Mouse (Mus musculus) E14TG2a.4 (cell line): Measurements from ENCODE around the gene Sos2.

ENCODE experiments used
- CTCF ChIP-seq: conservative IDR thresholded peaks from 2 replicates; pipeline ENCODE4 v1.5.1; 2014; ENCODE audit warnings: low read length
- NANOG ChIP-seq: IDR thresholded peaks from 2 replicates; pipeline ENCODE4 v1.6.1; 2014; ENCODE audit warnings: borderline replicate concordance, low read length, mixed read lengths
- POU5F1 ChIP-seq: IDR thresholded peaks from 2 replicates; pipeline ENCODE4 v1.6.1; 2014; ENCODE audit warnings: low read length, borderline replicate concordance

GRCm38 (mm10) chr12:69724711-69725460, 43.2 kb upstream of the Sos2 start, which contains the start of the genes L2hgdh and Atp5s:
- TF ChIP-seq CTCF (no peak), NANOG (no peak), POU5F1 (no peak)
